Mouse (Mus musculus) kidney, adult 2 months (tissue): ENCODE results near the gene Ggcx.

Experiments
- CTCF ChIP-seq: fragments of 200-500 bp; conservative IDR thresholded peaks from 2 replicates; pipeline ENCODE4 v1.5.1; 2011; ENCODE audit warnings: low read depth, mild to moderate bottlenecking, control low read depth, low read length, moderate library complexity, mixed read lengths; ENCODE audit not compliant: insufficient read depth, insufficient read length
- POLR2A ChIP-seq: fragments of 200-500 bp; IDR thresholded peaks from one replicate; pipeline ENCODE4 v1.6.1; 2011; ENCODE audit warnings: low read depth, low read length, control low read depth

- no peak for TF ChIP-seq POLR2A
- TF ChIP-seq CTCF = no peak
Measured at GRCm38 (mm10) chr6:72456567-72456966, 42.5 kb downstream of the Ggcx start.
